Mouse (Mus musculus) mouse embryonic stem cell (cell line): Measurements from ENCODE around the gene Tmem181a.
"Not testable (repeated sequence)": the region's sequence is repeated elsewhere in the genome, so short reads cannot be mapped to it uniquely, and the experiment has no call there.

Source experiments
- in situ Hi-C, 2 experiments: fragments of 300-500 bp; cut with MboI; formaldehyde crosslinking; loops; 1 replicate in 1 of 2; 3 replicates in 1 of 2; pipeline ENCODE4 v1.14.3; 2019 to 2020; ENCODE audit warnings: low sequenced_read_pairs in 2 of 2, low pct_unique_long_range_greater_than_20kb in 1 of 2, mixed read lengths in 1 of 2; ENCODE audit not compliant: unreplicated experiment in 1 of 2

Gene Tmem181a

DNA sequence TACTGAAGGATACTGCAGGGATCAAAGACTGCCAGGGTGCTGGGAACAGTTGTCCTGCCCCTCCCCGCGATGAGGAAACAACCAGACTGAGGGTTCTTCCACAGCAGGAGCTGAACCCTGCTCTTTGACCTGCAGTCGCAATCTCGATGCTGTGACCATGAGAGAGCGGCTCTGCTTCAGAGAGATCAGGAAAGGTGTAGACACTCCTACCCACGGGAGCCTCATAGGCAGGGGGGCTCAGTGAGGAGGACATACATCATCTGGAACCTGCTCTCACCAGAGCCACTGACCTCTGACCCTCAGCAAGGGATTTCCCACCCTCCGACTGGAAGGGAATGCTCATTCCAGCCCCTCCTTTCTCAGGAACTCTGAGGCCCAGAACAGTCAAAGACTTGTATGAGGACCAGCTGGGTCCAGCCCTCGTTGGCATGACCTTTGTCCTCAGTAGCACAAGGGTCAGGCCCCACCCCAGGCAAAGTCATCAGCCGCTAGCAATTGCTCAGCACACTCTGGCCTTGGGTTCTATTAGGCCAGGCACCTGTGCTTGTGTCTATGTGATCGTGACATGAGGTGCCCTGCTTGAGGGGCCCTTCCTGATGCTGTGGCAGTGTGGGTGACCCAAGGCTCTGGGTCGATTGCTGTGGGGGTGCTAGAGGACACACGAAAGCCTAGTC lies 43.7 kb downstream of the Tmem181a start:
- in situ Hi-C loops: not testable (repeated sequence)

DNA sequence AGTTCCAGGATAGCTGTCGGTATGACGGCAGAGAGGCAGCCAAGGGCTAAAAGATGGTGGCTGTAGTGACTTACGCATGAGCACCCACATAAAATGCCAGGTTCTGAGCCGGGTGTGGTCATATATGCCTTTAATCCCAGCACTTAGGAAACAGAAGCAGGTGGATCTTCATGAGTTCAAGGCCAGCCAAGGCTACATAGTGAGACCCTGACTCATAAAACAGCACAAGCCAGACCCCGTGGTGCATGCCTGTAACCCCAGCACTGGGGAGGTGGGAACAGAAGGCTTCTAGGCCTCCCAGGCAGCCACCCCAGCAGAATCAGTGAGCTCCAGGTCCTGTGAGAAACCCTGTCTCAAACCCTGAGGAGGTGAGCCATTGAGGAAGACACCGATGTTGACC lies 48.2 kb downstream of the Tmem181a start:
- in situ Hi-C loops: not testable (repeated sequence)

DNA sequence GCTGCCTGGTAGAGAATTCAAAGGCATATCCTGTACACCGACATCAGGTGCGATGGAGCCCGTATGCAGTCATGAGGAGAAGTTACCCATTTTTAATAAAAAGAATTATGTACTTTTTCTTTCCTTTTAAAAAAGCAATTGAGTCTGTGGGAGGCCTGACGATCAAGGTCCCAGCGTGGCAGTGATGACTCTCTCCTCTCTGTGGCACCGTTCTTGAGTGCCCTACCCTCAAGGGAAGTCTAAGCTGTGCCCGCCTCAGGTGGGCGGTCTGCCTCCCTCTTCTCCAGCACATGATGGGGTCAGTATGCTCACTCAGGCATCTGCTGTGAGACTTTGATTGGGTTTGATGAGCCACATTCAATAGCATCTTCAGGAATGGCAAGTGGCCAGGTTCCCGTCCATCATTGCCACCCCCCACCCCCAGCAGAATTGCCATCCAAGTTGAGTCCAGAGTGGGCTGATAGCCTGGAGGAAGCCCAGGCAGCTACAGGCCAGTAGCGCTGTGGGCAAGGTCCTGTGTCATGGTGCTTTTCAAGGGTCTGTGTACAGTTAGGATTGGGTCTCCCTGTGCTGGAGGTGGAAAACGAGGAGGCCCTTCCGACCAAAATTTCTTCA lies 49.1 kb downstream of the Tmem181a start:
- in situ Hi-C loops: not testable (repeated sequence)

DNA sequence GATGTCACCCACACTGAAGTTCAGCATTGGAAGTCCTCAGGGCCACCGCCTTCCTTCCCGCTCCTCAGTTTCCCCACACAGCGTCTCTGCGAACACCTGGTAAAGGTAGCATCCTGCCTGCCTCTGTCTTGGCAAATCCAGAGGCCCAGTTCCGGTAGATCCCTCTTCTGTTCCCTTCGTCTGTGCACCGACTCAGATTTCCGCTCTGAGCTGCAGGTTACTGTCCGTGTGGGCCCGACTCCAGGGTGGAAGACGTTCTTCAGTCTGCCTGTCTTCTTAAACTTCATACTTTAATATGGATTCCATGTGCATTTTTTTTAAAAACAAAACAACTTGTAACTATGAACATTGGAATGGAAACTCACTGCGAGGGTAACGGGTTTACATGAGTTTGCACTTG lies 49.8 kb downstream of the Tmem181a start:
- in situ Hi-C loops: not testable (repeated sequence)

DNA sequence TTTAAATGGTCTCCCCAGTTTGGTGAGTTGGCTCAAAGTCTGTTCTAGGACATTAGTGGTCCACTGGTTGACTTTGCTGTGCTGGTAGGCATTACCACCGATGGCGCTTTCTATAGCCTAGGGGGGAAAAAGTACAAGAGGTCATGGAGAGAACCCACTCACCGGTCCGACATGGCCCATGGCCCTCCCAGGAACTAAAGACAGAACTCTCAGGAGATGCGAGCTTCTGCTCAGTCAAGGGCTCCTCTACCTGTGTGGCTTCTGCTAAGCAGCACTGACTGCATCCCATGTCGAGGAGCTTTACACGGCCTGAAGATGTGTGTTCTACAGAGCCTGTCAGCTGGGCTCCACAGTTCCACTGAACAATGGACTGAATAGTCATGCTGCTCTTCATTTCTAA lies 55.1 kb downstream of the Tmem181a start:
- in situ Hi-C loops: not testable (repeated sequence)

DNA sequence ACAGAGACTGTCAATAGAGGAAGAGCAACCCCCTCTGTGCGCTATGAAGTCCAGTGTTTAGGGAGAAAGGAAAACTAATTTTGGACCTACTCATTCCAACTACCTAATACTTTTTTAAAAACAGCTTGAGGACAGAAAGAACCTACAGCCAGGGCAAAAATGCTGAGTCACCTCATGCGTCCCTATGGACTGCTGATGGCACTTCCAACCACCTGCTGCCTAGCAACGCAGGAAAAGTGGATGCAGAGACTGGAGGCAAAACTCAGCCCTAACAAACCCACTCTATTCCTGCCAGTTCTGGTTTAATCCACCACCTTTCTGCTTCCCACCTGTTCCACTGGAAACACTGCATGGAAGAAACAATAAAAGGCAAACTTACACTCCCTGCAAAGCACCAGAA lies 56.1 kb downstream of the Tmem181a start:
- in situ Hi-C loops: not testable (repeated sequence)

DNA sequence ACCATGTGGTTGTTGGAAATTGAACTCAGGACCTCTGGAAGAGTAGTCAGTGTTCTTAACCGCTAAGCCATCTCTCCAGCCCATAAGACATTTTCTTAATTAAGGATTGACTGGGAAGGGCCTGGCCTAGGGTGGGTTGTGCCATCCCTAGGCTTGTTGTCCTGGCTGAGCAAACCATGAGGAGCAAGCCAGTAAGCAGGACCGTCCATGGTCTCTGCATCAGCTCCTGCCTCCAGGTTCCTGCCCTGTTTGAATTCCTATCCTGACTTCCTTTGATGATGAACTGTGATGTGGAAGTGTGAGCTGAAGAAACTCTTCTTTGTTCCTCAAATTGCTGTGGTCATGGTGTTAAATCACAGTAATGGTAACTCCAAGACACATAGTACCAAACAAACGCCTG lies 57.8 kb downstream of the Tmem181a start:
- in situ Hi-C loops: not testable (repeated sequence)

DNA sequence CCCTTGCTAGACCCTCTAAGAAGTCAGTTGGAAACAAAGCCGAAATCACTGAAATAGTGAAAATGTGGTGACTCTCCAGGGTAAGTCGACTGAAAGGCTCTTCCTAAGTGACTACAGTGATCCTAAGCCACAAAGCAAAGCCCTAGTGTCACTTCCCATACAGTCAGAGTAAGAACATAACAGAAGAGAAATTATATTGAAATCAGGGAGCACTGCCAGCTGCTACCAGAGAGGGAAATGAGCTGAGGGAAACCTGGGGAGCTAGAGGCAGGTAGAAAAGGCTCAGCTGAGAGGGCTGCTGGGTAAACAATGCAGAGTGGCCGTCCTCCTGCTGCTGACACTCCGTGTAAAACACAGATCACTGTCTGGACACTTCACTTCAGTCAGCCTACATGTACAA lies 59.0 kb downstream of the Tmem181a start:
- in situ Hi-C loops: not testable (repeated sequence)

DNA sequence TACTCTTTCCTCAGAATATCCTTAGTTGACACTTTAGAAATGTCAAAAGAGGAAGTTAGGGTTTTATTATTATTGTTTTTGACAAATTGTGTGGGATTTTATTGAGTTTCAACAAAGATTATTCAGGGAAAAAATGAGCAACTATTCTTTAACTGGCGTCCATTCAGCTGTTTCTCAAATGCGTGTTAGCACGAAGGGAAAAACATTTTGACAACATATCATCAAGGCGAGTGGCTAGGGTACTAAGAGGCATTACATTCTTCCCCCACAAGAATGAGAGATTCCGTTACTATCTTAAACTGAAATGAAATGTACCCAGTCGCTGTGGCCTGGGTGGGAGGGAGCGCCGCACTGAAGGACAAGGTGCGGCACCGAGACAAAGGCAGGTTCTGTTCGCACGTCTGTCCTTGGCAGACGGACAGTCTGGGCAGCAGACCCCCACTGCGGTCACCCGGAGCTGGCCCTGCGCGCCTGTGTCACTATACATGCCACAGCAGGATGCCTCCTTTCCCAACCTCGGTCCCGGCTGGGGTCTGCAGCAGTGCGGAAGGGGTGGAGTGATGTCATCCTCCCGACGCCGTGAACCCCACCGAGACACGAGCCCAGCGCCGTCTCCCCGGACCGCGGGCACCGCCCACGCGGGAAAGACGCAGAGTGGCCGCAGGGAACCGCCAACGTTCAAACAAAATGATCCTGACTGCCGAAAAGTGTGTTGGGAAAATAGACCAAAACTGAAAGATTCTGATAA lies 59.9 kb downstream of the Tmem181a start:
- in situ Hi-C loops: not testable (repeated sequence)

DNA sequence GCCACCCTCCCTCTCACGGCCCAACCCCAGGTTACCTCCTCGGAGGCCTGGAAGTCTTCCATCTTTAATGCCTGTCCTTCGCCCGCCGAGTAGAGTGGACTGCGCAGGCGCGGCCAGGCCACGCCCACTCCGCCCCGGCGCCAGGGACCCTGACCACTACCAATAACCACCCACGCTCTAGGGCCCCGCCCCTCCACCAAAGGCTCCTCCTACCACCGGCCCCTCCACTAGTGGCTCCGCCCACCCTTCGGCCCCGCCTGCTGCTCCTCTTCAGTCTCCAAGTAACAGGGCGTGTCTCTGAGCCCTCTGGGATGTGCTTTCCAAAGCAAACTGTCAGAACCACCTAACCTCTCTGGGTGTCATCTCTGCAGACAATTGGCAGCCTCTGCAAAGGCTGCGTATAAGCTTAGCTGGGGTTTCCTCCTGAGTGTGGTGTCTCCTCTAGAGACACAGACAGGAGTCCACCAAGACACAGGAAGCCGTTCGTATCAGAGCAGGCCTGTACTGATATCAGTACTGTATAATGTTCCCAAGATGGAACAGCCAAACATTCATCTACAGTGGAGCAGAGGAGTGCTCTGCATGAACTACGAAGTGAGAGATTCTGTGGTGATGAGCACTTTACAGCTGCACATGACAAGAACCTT lies 60.8 kb downstream of the Tmem181a start, which contains the start of gene Dynlt1a:
TSS of gene Dynlt1a (minus strand) at position 162 of the 647 bp plus-strand sequence.
- in situ Hi-C loops: not testable (repeated sequence)

DNA sequence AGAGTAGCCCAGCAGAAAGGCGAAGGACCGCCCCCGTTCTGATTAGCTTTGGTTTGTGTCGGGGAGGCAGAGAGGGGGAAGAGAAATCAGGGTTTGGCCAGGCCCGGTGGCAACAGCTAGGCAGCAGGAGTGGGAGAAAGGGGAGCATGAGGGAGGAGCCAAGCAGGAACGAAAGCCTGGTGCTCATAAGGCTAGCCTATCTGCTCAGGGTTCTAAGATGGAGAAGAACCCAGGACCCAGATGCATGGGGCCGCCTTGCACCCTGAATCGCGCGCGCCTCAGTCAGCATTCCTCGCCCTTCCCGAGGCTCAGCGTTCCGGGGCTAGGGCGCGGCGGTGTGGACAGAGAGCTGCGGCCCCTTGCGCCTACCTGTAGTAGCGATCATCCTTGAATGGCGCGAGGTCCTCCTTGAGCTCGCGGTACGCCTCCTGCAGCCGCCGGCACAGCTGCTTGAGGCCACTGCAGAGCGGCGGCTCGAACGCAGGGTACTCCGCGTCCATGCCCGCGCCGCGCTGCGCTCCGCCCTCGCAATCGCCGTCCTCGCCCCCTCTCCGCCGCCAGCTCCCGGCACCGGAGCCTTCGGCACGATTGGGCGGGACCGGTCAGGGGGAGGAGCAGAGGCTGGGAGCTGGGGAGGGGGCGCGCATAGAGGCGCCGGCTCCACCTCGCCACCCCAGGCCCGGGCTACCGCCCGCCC lies 64.6 kb downstream of the Tmem181a start:
- in situ Hi-C loops: not testable (repeated sequence)

DNA sequence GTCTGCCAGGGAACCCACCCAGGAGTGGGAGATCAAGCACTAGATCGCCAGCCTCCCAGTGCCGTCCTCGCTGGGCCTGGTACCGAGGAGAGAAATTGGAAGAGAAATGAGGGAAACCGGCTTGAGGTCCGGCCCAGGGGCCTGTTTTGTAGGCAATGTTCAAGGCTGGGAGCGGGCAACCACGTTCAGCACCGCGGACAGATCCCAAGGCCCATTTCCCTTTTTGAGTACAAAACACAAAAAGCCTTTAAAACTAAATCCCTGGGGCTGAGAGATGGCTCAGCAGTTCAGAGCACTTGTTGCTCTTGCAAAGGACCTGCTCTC lies 65.1 kb downstream of the Tmem181a start:
- in situ Hi-C loops: not testable (repeated sequence)

DNA sequence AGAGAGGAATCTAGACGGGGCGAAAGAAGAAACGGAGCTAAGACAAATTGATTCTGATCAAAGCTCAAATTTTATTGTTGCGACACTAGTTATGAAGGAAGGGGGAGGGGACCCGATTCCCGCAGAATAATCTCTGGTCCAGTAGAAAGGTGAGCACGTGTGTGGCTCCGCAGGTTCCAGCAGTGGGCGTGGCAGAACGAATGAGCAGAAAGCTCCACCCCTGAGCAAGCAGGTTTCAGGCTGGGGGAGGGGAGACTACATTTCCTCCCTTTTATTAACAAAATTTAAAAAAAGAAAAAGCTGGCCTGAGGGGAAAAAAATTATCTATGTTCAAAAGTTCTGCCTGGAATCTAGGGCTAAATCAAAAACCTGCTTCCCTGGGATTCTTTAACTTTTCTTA lies 68.4 kb downstream of the Tmem181a start:
- in situ Hi-C loops: not testable (repeated sequence)

DNA sequence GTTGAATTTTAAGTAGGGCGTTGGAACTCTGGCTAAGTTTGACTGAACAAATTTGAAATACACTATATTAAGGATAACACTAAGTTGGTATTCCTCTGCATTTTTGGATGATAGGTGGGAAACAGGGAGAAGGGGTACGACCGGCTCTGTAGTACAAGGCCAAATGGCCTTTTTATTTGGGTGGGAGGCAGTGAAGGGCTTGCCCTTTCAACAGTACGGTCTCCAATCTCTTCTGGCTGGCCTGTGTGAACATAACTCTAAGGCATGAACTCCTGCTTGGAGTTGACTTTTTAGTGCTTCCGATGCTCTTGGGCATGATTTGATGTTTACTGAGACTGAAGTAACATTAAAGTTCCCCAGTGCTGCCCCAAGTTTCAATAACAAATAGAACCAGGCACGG lies 68.9 kb downstream of the Tmem181a start:
- in situ Hi-C loops: not testable (repeated sequence)

DNA sequence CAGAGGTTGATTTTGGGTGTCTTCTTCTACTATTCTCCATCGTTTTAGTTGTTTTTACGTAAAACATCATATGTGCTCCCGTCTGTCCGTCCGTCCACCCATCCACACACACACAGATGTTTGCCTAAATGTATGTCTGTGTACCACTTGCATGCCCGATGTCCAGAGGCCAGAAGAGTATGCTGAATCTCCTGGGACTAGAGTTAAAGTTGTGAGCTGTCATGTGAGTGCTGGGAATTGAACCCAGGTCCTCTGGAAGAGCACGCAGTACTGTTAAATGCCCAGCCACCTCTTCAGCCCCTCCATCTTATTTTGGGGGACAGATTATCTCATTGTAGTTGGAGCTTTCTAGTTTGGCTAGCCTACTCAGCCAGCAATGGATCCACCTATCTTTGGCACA lies 70.9 kb downstream of the Tmem181a start:
- in situ Hi-C loops: not testable (repeated sequence)

DNA sequence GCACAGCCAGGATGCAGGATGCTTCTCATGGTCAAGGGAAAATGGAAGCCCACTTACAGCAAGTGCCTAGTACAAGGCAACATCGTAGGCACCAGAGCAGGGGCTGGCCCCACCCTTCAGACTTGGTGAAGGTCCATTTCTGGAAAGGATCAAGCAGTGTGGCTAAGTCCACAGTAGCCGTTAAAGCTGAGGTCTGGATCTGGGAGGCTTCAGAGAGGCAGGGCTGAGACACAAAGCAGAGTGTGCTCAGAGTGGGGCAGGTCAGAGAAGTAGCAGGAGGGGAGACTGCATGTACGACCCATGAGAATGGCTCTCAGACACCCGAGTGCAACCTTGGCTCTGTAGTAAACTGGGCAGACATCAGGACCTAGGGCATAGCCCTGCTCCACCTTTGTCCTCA lies 72.3 kb downstream of the Tmem181a start:
- in situ Hi-C loops: not testable (repeated sequence)

DNA sequence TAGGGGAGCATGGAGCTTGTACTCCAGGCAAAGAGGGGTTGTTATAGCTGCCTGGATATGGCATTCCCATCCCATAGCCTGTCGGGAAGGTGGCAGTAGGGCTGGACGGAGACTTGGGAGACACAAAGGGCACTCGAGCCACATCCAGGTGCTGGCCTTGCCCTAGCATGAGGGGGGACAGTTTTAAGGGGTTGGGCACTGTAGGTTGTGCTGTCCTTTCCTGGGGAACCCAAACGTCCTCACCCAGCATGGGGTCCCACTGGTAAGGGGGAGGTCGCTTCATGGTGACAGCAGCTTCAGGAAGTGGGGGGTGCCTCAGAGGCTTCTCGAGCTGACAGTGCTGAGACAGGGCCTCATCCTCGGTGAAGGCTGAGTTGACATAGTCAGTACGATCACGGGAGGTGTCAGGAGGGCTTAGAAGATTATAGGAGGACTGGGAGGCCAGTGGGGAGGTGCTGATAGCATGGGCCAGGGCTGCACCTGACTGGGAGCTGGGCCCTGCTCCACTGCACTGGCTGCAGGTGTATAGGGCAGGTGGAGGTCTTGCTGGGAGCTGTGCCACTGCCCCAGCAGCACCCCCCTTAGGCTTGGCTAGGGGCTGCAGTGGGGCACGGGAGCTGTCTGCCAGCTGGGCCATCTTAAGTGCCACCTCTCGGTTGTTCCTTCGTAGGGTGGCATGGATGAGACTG lies 86.1 kb downstream of the Tmem181a start:
- in situ Hi-C loops: not testable (repeated sequence)

DNA sequence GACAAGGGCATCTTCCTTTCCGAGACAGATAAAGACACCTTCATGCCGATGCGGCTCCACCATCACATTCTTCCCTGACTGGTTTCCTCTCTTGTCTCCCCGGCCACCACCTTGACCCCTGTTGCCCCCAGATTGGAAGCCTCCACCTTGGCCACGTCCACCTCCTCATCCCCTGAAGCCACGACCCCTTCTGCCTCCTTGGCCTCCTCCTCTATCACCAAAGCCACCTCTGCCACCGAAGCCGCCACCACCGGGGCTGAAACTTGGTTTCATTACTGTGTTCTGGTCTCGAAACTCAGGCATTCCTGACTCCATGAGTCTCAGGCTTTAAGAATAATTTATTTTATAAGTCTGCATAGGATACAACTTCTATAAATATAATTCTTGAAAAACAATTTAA lies 98.6 kb downstream of the Tmem181a start:
- in situ Hi-C loops: not testable (repeated sequence)
